Mouse (Mus musculus) myocyte (in vitro differentiated cells): Measurements from ENCODE around the gene Thada.

Experiments
- CEBPB ChIP-seq: IDR thresholded peaks from 2 replicates; pipeline ENCODE4 v1.6.1; 2011; ENCODE audit warnings: mild to moderate bottlenecking, moderate library complexity; ENCODE audit not compliant: poor library complexity, insufficient read depth, severe bottlenecking
- E2F4 ChIP-seq: IDR thresholded peaks from one replicate; pipeline ENCODE4 v1.6.1; 2011; ENCODE audit warnings: mild to moderate bottlenecking, control low read depth, moderate library complexity; ENCODE audit not compliant: insufficient read depth
- MAX ChIP-seq: IDR thresholded peaks from one replicate; pipeline ENCODE4 v1.6.1; 2011; ENCODE audit warnings: low read depth, mild to moderate bottlenecking, control low read depth
- POLR2A ChIP-seq: IDR thresholded peaks from one replicate; pipeline ENCODE4 v1.6.1; 2011; ENCODE audit warnings: low read depth, mild to moderate bottlenecking, control low read depth, moderate library complexity; ENCODE audit not compliant: insufficient read length
- SRF ChIP-seq: IDR thresholded peaks from one replicate; pipeline ENCODE4 v1.6.1; 2011; ENCODE audit warnings: low read depth; ENCODE audit not compliant: control insufficient read depth, insufficient read length
- TCF12 ChIP-seq: IDR thresholded peaks from one replicate; pipeline ENCODE4 v1.6.1; 2011; ENCODE audit warnings: mild to moderate bottlenecking, control low read depth; ENCODE audit not compliant: poor library complexity, insufficient read depth, severe bottlenecking
- TCF3 ChIP-seq: IDR thresholded peaks from one replicate; pipeline ENCODE4 v1.6.1; 2011; ENCODE audit warnings: low read depth, control low read depth; ENCODE audit not compliant: insufficient read length
- USF1 ChIP-seq: IDR thresholded peaks from one replicate; pipeline ENCODE4 v1.6.1; 2011; ENCODE audit warnings: low read depth, mild to moderate bottlenecking, control low read depth, moderate library complexity

DNA sequence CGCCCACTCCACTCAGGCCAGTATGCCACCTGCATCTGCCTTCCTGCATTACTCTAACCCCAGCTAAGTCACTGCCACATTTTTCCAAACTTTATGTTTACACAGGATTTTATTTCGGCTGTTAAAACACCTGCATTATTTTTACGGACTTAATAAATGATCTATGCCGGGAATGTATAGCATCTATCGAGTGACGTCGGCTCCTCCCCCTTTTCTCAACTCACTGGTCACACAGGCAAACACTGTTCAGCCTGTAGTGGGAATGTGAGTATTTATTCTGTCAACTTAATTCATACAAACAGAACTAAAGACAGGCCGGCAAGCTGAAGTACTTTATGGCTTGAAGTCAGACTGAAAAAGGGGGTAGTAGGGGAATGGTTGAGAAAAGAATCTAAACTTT lies 187.0 kb downstream of the Thada start:
- TF ChIP-seq CEBPB, result no peak
- TF ChIP-seq TCF12, result no peak
- TF ChIP-seq USF1, result no peak
- TF ChIP-seq MAX, result no peak
- no peak for TF ChIP-seq POLR2A
- no peak for TF ChIP-seq TCF3
- TF ChIP-seq SRF, result no peak
- no peak for TF ChIP-seq E2F4
